33 mouse cellular contexts compared by ENCODE assay signal in genomic region chr4:109930935-109931334, GRCm38 (mm10). TPM values are rescaled to one million over a fixed set of nuclear protein-coding genes. Genes with fewer than 3 reads are reported as not detected.
"Had no signal": no experiment of that assay in that cellular context is flagged by ENCODE, and none has a peak within 500 bp of the region (broad histone marks: within the 10 kb centered on the region; RNA-seq: fewer than 3 reads in every experiment).

No protein-coding gene starts in this region.

- H3K4me3 ChIP-seq: heart, embryonic 10.5 days; heart, embryonic 12.5 days; heart, embryonic 13.5 days; heart, embryonic 15.5 days; hindbrain, embryonic 10.5 days; hindbrain, embryonic 12.5 days; hindbrain, embryonic 13.5 days; hindbrain, embryonic 15.5 days; intestine, embryonic 15.5 days; kidney, embryonic 15.5 days; layer of hippocampus, adult 2 months; left cerebral cortex, adult 2 months had no signal

- ATAC-seq: hindbrain, embryonic 16.5 days; hindbrain, postnatal 0 days; inflammation-experienced regulatory T-cells, adult 6 months; intestine, embryonic 15.5 days; intestine, embryonic 16.5 days; intestine, postnatal 0 days had no signal

- H3K27me3 ChIP-seq: heart, embryonic 12.5 days; heart, embryonic 13.5 days; heart, embryonic 15.5 days; hindbrain, embryonic 12.5 days; hindbrain, embryonic 13.5 days; hindbrain, embryonic 15.5 days; intestine, embryonic 15.5 days; kidney, embryonic 15.5 days had no signal

- H3K4me2 ChIP-seq: heart, embryonic 11.5 days; heart, embryonic 12.5 days; heart, embryonic 13.5 days; heart, embryonic 15.5 days; hindbrain, embryonic 12.5 days; hindbrain, embryonic 13.5 days; hindbrain, embryonic 14.5 days; hindbrain, embryonic 15.5 days; intestine, embryonic 15.5 days; kidney, embryonic 15.5 days had no signal

- DNase-seq: heart, postnatal 10 days; heart, postnatal 14 days; heart, postnatal 36 days; kidney, adult 11 months; kidney, adult 18-20 months; kidney, adult 2 months; kidney, adult 8-10 months; kidney, adult 9 months; kidney, postnatal 14 days; kidney, postnatal 25 days; layer of hippocampus, adult 9-11 months; layer of hippocampus, postnatal 36 days had no signal

- H3K9me3 ChIP-seq: heart, embryonic 10.5 days; heart, embryonic 12.5 days; heart, embryonic 13.5 days; heart, embryonic 15.5 days; hindbrain, embryonic 10.5 days; hindbrain, embryonic 12.5 days; hindbrain, embryonic 13.5 days; hindbrain, embryonic 15.5 days; intestine, embryonic 15.5 days; kidney, embryonic 15.5 days had no signal

- H3K27ac ChIP-seq: heart, embryonic 10.5 days; heart, embryonic 13.5 days; heart, embryonic 15.5 days; hindbrain, embryonic 10.5 days; hindbrain, embryonic 12.5 days; hindbrain, embryonic 13.5 days; hindbrain, embryonic 14.5 days; hindbrain, embryonic 15.5 days; hindbrain, postnatal 0 days; intestine, embryonic 15.5 days; kidney, embryonic 15.5 days; kidney, postnatal 0 days; layer of hippocampus, adult 2 months; left cerebral cortex, adult 2 months had no signal

- H3K4me1 ChIP-seq: heart, embryonic 10.5 days; heart, embryonic 12.5 days; heart, embryonic 13.5 days; heart, embryonic 15.5 days; hindbrain, embryonic 10.5 days; hindbrain, embryonic 12.5 days; hindbrain, embryonic 13.5 days; hindbrain, embryonic 15.5 days; intestine, embryonic 15.5 days; kidney, embryonic 15.5 days had no signal

- H3K36me3 ChIP-seq: heart, embryonic 15.5 days; intestine, embryonic 15.5 days had no signal

- H3K9ac ChIP-seq: heart, embryonic 12.5 days; heart, embryonic 13.5 days; heart, embryonic 15.5 days; hindbrain, embryonic 12.5 days; hindbrain, embryonic 13.5 days; hindbrain, embryonic 14.5 days; hindbrain, embryonic 15.5 days; intestine, embryonic 15.5 days; kidney, embryonic 15.5 days had no signal

RNA-seq across cellular contexts. Expression of gene Dmrta2, which starts 46.9 kb away (rescaled TPM):
- polyA plus RNA-seq: heart, embryonic 13.5 days; heart, embryonic 14.5 days; heart, embryonic 15.5 days; inflammation-experienced regulatory T-cells, adult 6 months; intestine, embryonic 16.5 days; intestine, postnatal 0 days had no signal
